Mouse (Mus musculus) heart, postnatal 0 days (tissue): Measurements from ENCODE around the gene Cdc42ep2. TPM values are rescaled to one million over a fixed set of nuclear protein-coding genes. Genes with fewer than 3 reads are reported as not detected.
A peak's percentile ranks its signal among the peaks of the same experiment; 100 is the strongest.

Source experiments
- ATAC-seq: fragments of 200-750 bp; cut with Nextera tagmentation; 2 replicates; pipeline ENCODE4 v1.8.0; 2017; ENCODE audit warnings: low read depth, moderate number of reproducible peaks, moderate library complexity; ENCODE audit not compliant: insufficient read depth
- DNase-seq: peaks from one replicate; pipeline ENCODE4 v3.0.0-alpha.2; 2016; ENCODE audit warnings: low spot score
- H3K27ac ChIP-seq: fragments of 300-500 bp; sonication (generic); 2 replicates; pipeline ENCODE4 v1.5.1; 2014; ENCODE audit warnings: low read depth, mild to moderate bottlenecking
- H3K27me3 ChIP-seq: fragments of 300-500 bp; sonication (generic); 2 replicates; pipeline ENCODE4 v1.6.1; 2014; ENCODE audit warnings: low read length, mixed read lengths; ENCODE audit not compliant: control insufficient read depth, insufficient read depth
- H3K36me3 ChIP-seq: fragments of 300-500 bp; sonication (generic); replicated peaks from 2 replicates; pipeline ENCODE4 v1.6.1; 2014; ENCODE audit warnings: low read length, mixed read lengths; ENCODE audit not compliant: control insufficient read depth, insufficient read depth
- H3K4me1 ChIP-seq: fragments of 300-500 bp; sonication (generic); 2 replicates; pipeline ENCODE4 v1.6.1; 2014; ENCODE audit warnings: antibody characterized with exemption; ENCODE audit not compliant: control insufficient read depth, insufficient read depth
- H3K4me2 ChIP-seq: fragments of 300-500 bp; sonication (generic); 2 replicates; pipeline ENCODE4 v1.6.1; 2014; ENCODE audit warnings: low read depth, mild to moderate bottlenecking, low read length, moderate library complexity
- H3K4me3 ChIP-seq: fragments of 300-500 bp; sonication (generic); 2 replicates; pipeline ENCODE4 v1.5.1; 2014; ENCODE audit warnings: low read depth, low read length
- H3K9ac ChIP-seq: fragments of 300-500 bp; sonication (generic); replicated peaks from 2 replicates; pipeline ENCODE4 v1.6.1; 2014; ENCODE audit warnings: low read depth, low read length, mixed read lengths
- H3K9me3 ChIP-seq: fragments of 300-500 bp; sonication (generic); replicated peaks from 2 replicates; pipeline ENCODE4 v1.6.1; 2016; ENCODE audit warnings: low read length; ENCODE audit not compliant: control insufficient read depth
- CTCF ChIP-seq: IDR thresholded peaks from 2 replicates; pipeline ENCODE4 v1.5.1; 2016; ENCODE audit warnings: antibody characterized with exemption, control low read depth, low read depth
- EP300 ChIP-seq: IDR thresholded peaks from 2 replicates; pipeline ENCODE4 v1.6.1; 2016; ENCODE audit warnings: antibody characterized with exemption, low read depth
- WGBS: fragments of 180-500 bp; shearing (Covaris S2); extraction: QIAGEN DNeasy Blood & Tissue Kit; methylation state at CpG from one replicate; pipeline ENCODE4 v1.1.7; 2014; 5-methylcytosine and 5-hydroxymethylcytosine counted together
- polyA plus RNA-seq: library from polyadenylated mRNA; unstranded; fragments of >200 nt; fragmentation: Nextera tagmentation; extraction: Ambion mirVana; gene quantifications from 2 replicates; pipeline ENCODE4 v1.2.1, GENCODE M21; 2015
- total RNA-seq: library from RNA; depleted of rRNA; stranded (reverse); fragments of >200 nt; gene quantifications from 2 replicates; pipeline ENCODE4 v1.2.3, GENCODE M21; 2014; ENCODE audit warnings: low replicate concordance

Cdc42ep2 gene
- total and polyA plus RNA-seq, 2 experiments from 2014 or later = 8.8 to 17.4 TPM

- Histone ChIP-seq H3K4me3 (no peak overlapping the region), H3K27me3 (no peaks in the 10 kb centered on the region), H3K9ac (no peak overlapping the region), H3K36me3 (peaks cover 20% of the 10 kb centered on the region), H3K27ac (0 out of 2 replicates have a peak overlapping the region, but pooled peaks have one; percentile 18), H3K9me3 (no peaks in the 10 kb centered on the region), H3K4me1 (peaks cover 36% of the 10 kb centered on the region), H3K4me2 (no peak overlapping the region)
- WGBS = 84% methylated on average over 10 of the region's 10 CpGs
- ATAC-seq (no peak), DNase-seq (no peak)
- no peak for TF ChIP-seq CTCF
- TF ChIP-seq EP300 = no peak
Observed at GRCm38 (mm10) chr19:5954936-5955335, 30.3 kb upstream of the Cdc42ep2 start.

DNA sequence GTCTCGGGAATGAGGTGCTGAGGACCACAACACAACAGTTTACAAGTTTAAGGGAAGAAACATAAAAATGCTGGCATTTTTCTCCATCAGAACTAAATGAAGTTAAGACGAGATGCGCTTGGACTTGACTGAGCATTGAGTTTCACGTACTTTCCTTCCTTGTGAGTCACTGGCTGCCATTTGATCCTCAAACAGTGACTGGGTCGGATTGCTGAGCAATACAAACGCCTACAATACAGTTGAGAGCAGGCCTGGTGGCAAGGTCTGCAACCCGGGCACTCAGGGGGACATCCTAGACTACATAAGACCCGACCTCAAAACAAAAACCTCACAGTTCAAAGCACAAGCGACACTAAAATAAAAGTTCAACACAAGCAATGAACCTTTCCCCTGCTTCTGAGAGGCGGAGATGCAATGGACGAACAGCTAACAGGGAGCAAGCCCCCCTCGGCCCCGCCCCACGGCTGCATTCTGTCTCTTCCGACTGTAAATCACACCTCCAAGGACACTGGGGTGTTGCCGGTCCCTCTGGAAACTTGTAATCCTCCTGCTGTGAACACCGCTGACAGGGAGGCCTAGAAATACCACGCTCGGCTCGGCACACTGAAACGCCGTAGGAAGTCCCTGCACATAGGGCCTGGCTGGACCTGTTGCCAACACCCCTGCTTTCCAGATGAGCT lies 29.6 kb upstream of the Cdc42ep2 start:
- Histone ChIP-seq H3K36me3 (peaks cover 26% of the 10 kb centered on the region), H3K4me1 (peaks cover 36% of the 10 kb centered on the region)

DNA sequence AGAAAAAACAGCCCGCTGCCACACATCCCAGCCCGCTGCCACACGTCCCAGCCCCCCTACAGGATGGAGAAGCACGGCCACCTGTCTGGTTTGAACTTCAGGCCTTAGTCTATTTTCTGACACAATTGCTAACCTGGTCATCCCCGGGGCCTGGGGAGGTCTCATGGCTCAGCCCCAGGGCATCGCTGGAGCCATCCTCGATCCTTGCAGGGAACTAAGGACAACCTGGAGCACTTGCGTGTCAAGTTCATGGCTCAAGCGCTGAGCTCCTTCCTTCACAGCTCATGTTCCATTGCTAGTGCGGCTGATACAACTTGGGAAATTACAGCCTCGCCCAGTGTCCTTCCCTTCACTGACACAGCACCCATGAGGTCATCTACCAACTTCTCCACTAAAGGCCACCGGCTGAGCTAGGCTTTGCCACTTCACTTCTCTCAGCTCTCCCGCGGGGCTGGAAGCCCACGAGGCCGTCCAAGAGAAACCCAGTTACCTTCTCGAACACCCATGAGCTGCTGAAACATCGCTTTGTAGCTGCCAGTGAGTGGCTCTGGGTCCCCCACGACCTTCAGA lies 28.7 kb upstream of the Cdc42ep2 start:
- Histone ChIP-seq H3K4me1 (peaks cover 36% of the 10 kb centered on the region), H3K27me3 (no peaks in the 10 kb centered on the region), H3K9me3 (no peaks in the 10 kb centered on the region), H3K27ac (peak overlapping the region; percentile 95), H3K4me2 (no peak overlapping the region), H3K4me3 (no peak overlapping the region), H3K36me3 (peaks cover 21% of the 10 kb centered on the region), H3K9ac (no peak overlapping the region)
- ATAC-seq (no peak), DNase-seq (no peak)
- 64% methylated on average over 19 of the region's 19 CpGs for WGBS
- TF ChIP-seq EP300 (no peak), CTCF (no peak)

More for the DNA sequence above, 29.6 kb upstream of the Cdc42ep2 start:
- Histone ChIP-seq H3K9ac (no peak overlapping the region), H3K27me3 (no peaks in the 10 kb centered on the region), H3K27ac (no peak overlapping the region), H3K9me3 (no peaks in the 10 kb centered on the region), H3K4me3 (no peak overlapping the region), H3K4me2 (no peak overlapping the region)
- no peak for TF ChIP-seq EP300
- no peak for ATAC-seq
- no peak for DNase-seq
- 78% methylated on average over 22 of the region's 22 CpGs for WGBS

GRCm38 (mm10) chr19:5952071-5952691 lies 27.6 kb upstream of the Cdc42ep2 start:
- ATAC-seq = peak; percentile 74
- peak; percentile 91 for TF ChIP-seq EP300
- TF ChIP-seq CTCF = no peak; the same call in 1 of the 2 replicates
- DNase-seq = peak; percentile 91
- Histone ChIP-seq H3K4me2 (peak overlapping the region; percentile 49), H3K27ac (peak overlapping the region; percentile 95), H3K9ac (peak overlapping the region; percentile 34; the same call in 1 of the 2 replicates), H3K36me3 (peaks cover 13% of the 10 kb centered on the region), H3K9me3 (no peaks in the 10 kb centered on the region), H3K4me1 (peaks cover 36% of the 10 kb centered on the region), H3K27me3 (no peaks in the 10 kb centered on the region), H3K4me3 (peak overlapping the region; percentile 23)
- WGBS = 15% methylated on average over 13 of the region's 13 CpGs

DNA sequence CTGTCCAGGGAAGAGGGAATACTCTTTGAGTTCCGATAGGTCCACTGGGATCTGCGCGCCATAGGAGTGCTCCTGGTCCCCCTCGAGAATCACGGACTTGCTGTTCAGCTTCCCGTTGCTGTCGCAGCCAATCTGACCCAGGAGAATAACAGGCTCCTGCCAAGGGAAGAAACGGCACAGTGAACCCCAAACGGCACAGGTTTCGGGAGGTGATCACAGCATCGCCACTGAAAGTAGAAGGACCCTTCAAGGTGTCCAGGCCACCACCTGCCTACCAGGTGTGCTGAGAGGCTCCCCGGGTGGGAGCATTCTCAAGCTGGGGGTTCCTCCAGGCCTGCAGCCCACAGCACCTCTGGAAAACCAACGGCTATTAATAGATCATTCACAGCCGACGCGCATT lies 27.0 kb upstream of the Cdc42ep2 start:
- Histone ChIP-seq H3K27me3 (no peaks in the 10 kb centered on the region), H3K4me1 (peaks cover 36% of the 10 kb centered on the region), H3K9ac (peak overlapping the region; percentile 34; the same call in 1 of the 2 replicates), H3K27ac (peak overlapping the region; percentile 95), H3K4me2 (peak overlapping the region; percentile 49), H3K4me3 (peak overlapping the region; percentile 23), H3K9me3 (no peaks in the 10 kb centered on the region), H3K36me3 (peaks cover 13% of the 10 kb centered on the region)
- TF ChIP-seq CTCF (no peak), EP300 (no peak)
- no peak for DNase-seq
- 43% methylated on average over 16 of the region's 16 CpGs for WGBS
- no peak for ATAC-seq
